Mouse (Mus musculus) layer of hippocampus, adult 18-20 months (tissue): Measurements from ENCODE around the gene Otud7a. TPM values are rescaled to one million over a fixed set of nuclear protein-coding genes. Genes with fewer than 3 reads are reported as not detected.

Experiments used
- DNase-seq, 2 experiments: peaks; one replicate each; pipeline ENCODE4 v3.0.0; 2022; ENCODE audit warnings: low spot score in 2 of 2
- long read RNA-seq: library from polyadenylated mRNA; stranded (forward); transcript quantifications from one replicate; pipeline ENCODE4 v2.0.0, GENCODE M21; 2021
- total RNA-seq, 2 experiments: library from RNA; stranded (reverse); gene quantifications; 2 replicates each; pipeline ENCODE4 v1.2.3; 2021

Otud7a gene
- 10 to 100 TPM; 71.5 to 71.8 TPM for total RNA-seq
- long read RNA-seq, partial matches to known transcripts = 4 of 145 reads
- long read RNA-seq, other reads (novel, unspliced or antisense) = 141 of 145 reads

DNA sequence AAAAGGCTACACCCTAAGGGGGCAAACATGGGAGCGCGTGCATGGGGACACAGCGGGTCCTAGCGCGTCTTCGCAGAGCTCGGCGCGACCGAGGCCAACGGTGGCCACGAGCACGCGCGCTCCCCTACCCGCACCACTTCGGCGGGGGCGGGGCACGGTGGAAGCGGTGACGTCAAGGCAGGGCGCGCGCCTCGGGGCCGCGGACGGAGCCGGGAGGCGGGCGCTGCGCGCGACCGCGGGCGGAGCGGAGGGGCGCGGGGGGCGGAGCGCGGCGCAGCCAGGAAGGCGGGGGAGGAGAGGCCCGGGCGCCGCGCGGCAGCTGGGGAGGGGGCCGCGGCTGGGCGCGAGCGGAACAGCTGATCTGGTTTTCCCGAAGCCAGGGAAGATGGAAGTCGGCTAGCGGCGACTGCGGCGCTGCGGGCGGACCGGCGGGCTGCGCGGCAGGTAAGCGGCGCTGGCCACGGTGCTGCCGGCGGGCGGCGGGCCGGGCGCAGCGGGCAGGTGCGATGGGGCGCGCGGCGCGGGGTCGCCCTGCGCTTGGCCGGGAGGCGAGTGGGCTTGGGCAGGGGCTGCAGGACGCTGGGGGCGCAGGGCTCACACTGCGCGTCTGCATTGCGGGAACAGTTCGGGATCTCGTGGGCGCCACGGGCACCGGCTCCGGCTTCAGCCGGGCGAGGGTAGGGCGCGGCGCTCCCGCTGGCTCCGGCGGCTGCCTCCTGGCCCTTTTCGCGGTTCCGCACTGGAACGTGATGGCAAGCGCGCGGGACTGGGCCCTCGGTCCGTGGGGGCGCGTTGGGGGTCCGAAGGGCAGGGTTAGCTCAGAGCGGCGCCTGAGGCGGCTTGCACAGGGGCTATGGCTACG lies at the start of gene Otud7a:
TSS of gene Otud7a (plus strand) at position 268 of the 862 bp plus-strand sequence.
- DNase-seq = peak; percentile 89 to 95

DNA sequence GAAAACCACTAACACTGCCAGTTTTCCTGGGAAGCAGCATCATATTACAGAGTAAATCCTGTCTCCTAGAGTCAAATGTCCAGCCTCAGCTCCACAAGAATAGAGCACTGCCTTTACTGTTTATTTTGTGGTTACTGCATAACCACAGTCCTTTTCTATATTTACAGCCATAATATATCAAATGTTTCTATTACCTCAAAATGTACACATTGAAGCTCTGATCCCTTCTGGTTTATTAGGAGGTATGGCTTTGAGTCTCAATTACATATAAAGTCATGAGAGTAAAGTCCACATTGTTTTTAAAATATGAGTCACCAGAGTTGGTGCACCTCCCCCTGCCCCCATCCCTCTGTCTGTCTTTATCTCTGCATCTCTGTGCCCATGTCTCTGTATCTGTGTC lies 38.6 kb upstream of the Otud7a start:
- no peak for DNase-seq

DNA sequence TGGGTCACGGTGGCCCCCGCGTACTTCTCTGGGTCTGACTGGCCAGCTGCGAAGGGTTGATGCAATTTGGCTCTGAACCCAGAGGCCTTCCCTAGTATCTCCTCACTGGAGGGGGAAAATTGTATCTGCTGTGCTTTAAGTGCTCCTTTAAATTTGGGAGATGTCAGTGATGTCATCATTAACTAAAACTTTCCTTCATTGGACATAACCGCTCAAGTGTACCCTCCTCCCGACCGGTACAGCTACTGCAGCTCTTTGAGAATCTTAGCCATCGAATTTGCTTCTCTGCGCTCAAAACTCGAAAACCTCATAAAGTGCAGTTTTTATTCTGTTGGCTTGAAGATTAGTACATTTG lies 772 bp downstream of the Otud7a start:
- peak in 1 of 2 experiments; percentile 48 for DNase-seq

DNA sequence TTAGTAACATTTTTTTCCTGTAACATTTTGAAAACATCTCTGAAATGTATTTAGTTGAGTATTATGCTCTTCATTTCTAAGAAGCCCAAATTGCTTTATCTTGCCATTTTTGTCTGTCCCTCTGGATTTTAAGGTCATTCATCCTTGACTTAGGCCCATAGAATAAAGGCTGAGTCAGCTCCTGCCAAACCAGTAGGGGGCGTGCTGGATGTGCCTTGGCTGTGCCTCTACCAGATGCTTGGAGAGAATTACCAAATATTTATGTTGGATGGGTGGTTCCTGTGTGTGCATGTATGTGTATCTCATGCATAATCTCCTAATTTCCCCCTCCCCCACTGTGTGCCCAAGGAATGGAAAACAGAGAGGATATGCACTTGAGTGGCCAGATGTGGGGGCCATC lies 2.4 kb downstream of the Otud7a start:
- DNase-seq = no peak

DNA sequence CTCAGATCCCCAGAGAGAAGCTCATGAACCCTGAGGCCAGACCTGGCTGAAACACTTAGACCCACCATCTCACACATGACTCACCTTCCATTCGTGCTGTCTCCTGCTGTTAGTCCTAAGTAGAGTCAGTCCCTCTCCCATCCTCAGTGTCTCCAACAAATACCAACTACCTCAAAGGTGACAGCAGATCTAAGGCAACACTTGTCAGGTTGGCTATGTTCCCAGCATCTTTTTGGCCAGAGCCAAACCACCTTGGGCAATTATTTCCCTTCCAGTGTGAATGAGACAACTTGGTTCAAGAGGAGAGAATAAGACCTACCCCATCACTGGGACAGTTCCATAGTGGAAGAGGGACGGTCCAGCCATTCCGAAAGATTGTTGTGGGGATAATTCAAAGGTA lies 10.7 kb downstream of the Otud7a start:
- DNase-seq = no peak

DNA sequence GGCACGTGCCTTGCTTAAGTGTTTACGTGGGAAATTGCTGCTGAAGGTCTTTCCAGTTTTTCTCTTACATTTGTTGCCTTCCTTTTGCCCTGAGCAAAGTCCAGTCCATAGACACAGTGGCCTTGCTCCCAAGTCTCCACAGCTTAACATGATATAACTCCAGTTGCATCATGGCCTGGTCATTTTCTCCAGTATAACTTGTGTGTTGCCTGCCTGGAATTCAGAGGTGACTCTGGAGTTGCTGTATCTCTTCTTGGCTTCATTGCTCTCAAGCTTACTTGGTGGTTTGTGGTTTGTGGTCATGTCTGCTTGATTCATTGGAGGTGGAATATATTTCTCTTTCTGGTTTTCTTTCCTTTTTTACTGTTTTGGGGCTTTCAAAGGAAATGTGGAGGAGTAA lies 17.7 kb downstream of the Otud7a start:
- no peak for DNase-seq

DNA sequence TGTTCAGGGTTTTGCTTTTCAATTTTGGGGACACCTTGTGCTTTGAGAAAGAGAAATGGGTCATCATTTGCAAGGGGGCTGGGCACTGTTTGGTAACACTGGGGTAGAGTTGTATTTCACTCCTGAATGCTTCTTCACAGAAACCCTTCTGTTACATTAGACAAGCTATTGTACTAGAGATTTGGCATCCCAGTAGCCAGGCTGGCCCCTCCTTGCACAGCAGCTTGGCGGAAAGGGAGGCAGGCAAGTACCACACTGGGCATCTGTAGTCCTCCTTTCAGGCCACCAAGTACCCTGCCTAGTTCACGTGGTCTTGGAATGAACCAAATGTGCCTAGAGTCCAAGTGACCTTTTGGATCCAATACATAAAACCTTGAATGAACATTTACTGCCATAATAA lies 18.1 kb downstream of the Otud7a start:
- peak; percentile 22 to 63 for DNase-seq

DNA sequence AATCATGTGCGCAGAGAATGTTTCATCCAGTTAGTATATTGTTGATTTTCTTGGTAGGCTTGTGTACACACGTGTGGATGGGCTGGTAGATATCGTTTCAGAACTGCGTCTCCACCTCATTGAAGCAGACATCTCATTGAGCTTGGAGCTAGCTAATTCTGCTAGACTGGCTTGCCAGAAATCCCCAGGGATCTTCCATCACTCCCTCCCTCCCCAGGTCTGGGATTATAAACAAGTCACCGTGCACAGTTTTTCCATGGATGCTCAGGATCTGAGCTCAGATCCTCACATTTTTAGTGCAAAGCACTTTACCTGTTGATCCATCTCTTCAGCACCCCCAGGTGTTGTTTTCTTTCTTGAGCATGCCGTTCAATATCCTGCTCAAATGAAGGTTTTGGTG lies 22.2 kb downstream of the Otud7a start:
- DNase-seq = no peak

DNA sequence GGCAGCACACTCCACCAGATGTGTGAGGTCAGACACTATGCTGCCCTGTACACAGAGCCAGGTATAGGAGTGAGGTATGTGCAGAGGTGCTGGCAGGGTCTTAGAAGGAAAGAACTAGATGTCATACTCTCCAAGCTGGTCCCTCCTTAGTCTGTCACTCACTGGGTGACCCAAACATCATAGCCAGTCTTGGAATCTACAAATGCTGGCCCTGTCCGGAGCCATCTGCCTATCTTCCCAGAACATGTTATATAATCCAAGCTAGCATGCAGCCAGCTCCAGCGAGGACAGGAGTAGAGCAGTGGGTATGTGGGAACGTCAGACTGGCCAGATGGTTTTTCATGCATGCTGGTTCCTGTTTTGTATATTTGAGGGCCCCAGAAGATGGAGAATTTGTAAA lies 23.7 kb downstream of the Otud7a start:
- peak; percentile 22 to 45 for DNase-seq

DNA sequence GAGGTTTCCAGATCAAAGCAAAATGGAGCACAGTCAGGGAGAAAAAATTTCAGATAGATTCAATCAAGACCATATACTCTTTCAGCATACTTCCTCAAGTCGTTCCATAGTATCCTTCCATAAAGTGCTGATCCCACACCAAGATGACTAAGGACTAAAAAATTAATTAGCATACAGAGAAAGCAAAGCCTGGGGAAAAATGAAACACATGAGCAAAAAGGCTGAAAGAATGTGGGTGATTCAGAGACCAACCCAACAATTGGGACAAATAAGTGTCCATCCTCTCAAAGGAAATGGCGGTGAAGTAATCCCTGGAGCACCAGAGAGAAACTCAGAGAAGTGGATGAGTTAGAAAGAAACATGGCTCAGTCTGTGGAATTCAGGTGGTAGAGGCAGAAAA lies 38.5 kb downstream of the Otud7a start:
- DNase-seq = no peak

DNA sequence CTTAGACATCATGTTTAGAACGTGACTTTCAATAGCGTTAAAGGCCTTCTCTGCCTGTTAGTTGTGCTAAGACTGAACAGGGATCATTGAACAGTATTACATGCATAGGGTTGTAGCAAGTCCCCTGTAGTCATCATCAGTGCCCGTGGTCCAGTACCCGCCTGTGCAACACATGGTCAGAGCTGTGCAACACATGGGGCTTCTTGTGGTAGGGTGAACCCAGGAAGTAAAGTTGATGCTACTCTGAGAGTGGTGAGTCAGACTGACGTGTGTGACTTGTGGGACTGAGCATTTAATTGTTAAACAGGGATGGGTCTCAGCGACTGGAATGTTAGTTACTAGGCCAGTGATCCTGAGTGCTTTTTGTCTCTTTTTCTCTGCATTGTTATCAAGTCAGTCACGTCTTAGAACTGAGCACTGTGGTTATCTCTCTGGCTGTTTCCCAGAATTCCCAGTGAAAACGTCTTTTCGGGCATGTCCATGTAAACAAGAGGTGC lies 52.5 kb downstream of the Otud7a start:
- no peak for DNase-seq

DNA sequence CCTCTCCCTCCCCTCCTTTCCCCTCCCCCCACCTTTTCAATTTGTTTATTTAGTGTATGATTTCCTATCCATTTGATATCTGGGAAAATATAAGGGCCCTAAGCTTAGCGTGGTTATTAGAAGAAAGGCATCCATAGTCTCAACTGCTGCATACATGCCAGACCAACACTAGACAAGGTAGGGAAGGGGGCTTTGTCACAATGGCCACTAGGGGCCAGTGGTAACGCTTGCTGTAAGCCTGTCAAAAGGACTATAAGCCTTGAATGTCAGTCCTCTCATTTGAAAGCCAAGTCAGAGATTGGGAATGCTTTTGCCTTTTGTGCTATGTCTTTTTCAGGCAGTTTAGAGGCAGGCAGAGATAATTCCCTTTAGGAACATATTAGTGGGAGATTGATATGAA lies 59.7 kb downstream of the Otud7a start:
- no peak for DNase-seq

DNA sequence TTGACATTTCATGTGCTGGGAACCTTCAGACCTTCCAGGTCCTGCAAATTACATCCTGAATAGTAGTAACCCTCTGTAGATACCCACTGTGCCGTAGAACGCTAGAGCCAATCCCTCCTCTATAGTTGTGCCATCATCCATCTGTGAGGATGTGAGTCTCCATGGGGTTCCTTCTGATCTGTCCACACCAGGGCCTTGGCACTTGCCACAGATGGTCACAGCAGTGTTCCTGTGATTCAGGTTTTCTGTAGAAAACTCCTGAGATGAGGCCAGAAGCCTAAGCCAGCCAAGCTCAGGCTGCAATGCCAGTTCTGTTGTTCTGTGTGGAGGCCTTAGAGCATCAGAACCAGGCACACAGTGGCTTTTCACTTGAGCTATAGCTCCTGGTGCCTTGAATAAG lies 63.5 kb downstream of the Otud7a start:
- DNase-seq = no peak

DNA sequence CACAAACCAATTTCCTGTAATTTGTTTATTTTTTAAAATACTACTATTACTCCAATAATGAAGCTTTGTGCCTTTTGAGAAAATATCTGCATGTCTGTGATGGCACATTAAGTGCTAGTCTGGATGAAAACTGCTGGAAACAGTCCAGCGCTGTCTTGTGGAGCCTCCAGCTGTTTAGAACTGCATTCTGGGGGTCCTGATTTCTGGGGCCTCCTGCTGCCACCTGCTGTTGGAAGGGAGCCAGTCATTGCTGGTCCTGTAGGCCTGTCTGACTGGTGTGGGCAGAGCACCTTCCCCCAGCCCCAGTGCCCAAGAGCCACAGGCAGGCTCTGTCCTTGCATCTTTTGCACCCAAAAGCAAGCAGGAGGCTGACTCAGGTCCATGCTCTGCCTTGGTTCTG lies 65.3 kb downstream of the Otud7a start:
- no peak for DNase-seq

DNA sequence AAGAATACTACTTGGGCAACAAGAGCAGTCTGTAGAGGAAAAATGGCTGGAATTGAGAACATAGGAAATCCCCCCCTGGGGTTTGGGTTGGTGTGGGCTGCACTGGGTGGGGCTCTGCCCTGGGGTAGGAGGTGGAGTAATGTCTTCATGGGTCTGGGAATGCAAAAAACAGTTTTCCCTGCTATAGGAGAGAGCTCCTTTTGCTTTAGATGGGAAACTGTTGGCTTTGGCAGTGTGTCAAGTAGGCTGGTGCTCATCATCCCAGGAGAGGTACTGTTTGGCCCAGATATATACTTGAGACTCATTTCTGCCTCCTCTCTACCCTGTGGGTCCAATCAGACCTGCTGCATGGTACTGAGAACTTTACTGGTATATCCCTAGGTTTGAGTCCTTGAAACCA lies 66.9 kb downstream of the Otud7a start:
- DNase-seq = no peak

DNA sequence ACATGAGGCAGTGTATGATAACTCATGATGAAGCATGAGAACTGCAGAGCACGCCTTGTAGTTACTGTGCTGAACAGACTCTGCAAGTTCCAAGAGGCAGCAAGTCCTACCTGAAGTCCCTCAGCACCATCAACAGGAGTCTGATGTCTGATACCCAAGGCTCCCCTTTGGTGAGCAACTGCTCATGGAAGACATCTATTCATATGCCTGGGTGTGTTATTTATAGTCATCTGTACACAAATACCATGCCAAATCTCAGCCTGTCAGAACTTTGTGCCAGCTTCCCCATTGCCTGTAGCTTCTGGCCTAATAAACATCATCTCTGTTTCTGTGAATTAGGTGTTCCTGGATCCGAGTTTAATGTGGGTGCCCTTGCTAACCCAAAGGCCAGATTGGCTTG lies 68.0 kb downstream of the Otud7a start:
- DNase-seq = peak in 1 of 2 experiments; percentile 41

DNA sequence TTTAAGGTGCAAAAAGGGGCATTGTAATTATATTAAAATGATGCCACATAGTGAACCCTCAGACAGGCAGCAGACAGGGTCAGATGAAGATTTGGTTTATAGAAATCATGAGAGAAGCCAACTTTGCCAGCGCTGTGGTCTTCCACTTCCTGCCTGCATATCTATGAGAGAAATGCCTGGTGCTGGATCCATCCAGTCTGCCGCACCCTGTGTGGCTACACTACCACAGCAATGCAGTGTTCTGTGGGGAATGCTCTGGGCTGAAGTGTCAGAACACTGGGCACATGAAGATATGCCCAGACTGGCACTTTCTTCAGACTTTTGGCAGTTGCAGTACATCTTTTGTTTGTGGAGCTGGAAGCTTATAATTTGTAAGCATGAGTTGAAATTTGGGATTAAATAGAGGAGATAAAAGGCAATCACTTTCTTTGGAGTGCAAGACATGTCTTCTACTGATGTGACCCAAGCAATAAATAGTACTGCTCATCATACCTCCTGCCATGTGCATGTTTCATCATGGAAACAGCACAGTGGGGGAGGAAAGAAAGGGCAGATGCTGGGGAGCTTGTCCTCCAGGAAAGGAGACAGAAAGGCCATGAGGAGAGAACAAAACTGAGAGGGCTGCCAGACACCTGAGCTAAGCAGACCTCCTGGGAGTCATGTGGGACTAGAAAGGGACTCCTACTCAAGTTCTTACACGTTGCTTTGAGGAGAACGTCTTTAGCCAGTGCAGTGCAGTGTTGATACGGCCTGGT lies 71.8 kb downstream of the Otud7a start:
- DNase-seq = no peak

DNA sequence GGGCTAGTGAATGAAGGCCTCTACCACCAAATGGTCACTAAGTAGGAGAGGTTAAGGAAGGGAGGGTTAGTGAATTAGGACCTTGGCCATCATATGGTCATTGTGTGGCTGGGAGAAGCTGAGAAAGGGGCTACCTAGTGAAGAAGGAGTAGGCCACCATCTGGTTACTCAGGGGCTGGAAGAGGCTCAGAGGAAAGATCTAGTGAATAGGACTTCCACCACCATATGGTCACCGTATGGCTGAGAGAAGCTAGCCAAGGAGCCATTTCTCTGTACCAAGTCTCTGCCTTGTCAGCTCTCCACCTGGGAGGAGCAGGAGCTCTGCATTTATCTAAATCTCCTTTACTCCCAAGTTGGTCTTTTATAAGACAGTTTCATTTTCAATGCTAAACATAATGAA lies 75.7 kb downstream of the Otud7a start:
- no peak for DNase-seq

DNA sequence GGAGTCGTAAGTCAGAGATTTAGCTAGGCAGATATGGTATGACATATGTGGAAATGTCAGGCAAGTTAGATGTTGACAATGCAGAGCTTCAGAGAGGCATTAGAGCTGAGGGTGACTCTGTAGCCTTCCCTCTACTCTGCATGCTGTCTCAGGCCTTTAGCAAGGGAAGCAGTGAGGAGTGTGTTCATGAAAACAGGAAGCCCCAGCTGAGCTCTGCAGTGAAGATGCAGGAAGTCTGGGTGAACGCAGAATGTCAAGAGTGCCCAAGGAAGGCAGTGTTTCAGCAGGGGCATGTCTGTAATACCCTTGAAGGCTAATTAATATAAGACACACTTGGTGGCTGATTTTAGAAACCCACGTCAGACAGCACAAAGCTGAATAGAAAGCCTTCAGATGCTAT lies 77.9 kb downstream of the Otud7a start:
- DNase-seq = no peak

DNA sequence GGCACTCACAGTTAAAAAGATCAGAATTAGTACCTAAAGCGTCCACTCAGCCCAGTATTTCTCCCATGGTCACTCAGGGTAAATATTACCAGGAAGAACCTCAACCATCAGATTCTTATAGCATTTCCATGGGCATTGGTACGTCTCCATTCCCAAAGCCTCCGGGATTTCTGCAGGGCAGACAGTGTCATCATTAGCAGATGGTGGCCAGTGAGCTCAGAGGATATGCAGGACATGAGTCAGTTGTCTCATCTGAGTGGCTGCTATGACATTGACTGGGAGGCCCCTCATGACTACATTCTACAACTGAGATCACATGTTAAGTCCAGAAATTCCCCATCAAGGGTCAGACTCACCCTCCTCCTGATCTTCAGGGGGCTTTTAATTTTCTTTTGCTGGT lies 78.5 kb downstream of the Otud7a start:
- no peak for DNase-seq

DNA sequence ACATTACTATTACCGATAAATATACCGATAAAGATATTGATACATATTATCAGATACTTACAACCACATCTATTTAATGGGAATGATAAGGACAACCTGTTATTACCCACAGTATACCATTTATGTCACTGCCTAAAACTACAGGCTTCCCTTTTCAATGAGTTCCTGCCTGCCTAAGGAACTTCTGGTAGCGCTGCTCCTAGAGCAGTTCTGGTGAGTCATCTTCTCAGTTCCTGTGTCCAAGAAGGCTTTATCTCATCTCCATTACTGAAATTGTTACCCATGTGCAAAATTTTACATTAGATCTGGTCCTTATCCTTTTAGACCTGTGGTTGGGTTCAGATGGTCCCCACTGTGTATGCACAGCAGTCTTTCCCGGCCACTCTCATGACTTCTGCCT lies 95.7 kb downstream of the Otud7a start:
- DNase-seq = no peak

DNA sequence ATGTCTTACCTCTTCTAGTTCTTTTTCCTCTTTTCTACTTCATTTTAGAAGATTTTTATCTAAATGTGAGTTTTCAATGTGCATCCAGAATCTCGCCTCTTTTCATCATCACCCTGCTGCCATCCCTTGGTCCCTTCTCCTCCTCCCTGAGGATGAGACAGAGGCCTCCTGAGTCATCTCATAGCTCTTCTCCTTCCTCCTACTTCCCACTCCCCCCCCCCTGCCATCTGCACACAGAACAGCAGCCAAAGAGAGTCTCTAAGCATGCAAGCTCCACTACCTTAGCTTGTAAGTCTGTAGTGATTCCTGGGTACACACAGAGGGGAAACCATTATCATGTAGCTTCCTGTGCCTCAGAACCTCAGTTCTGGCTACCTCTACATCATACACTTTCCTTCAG lies 109.9 kb downstream of the Otud7a start:
- peak in 1 of 2 experiments; percentile 51 for DNase-seq
